Mouse (Mus musculus) bone marrow macrophage, adult 2 months (primary cell): Measurements from ENCODE around the gene Cpox.

ENCODE experiments used
- CTCF ChIP-seq: IDR thresholded peaks from 2 replicates; pipeline ENCODE4 v1.5.1; 2012; ENCODE audit warnings: low read depth, mild to moderate bottlenecking, low read length, moderate library complexity
- POLR2A ChIP-seq: IDR thresholded peaks from 2 replicates; pipeline ENCODE4 v1.6.1; 2012; ENCODE audit warnings: mild to moderate bottlenecking, low read depth, low read length, borderline replicate concordance

DNA sequence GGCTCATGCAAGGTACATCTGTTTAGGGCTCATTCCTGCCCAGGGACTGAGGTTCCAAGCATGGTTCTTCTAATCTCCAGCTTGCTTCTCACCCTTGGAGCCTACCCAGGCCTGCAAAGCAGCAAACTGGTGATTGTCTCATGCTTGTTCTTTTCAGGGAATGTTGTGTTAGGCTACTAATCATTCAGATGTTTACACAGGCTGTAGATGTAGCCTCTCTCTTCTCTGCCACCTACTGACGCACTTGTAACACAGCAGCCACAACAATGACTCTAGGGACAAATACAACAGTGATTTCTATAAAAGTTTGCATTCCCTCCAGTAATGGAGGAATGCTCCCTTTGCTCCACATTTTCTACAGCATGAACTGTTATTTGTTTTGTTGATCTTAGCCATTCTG is 81.2 kb downstream of the Cpox start:
- TF ChIP-seq CTCF (0 out of 2 replicates have a peak, but pooled peaks have one; percentile 10), POLR2A (no peak)
